Mouse (Mus musculus) heart, embryonic 12.5 days (tissue): ENCODE measurements at regions not wholly inside any gene's neighbourhood (a gene's known extent, or its start where the extent isn't known, plus 50 kb on each side); places are given as distances from the start of the nearest gene placed in this dataset.
A peak's percentile ranks its signal among the peaks of the same experiment; 100 is the strongest.

Experiments used
- ATAC-seq: fragments of 200-750 bp; cut with Nextera tagmentation; 2 replicates; pipeline ENCODE4 v1.8.0; 2017; ENCODE audit warnings: moderate TSS enrichment, moderate library complexity; ENCODE audit not compliant: insufficient number of reproducible peaks, low FRiP score
- H3K27ac ChIP-seq: fragments of 300-500 bp; sonication (generic); 2 replicates; pipeline ENCODE4 v1.5.1; 2016; ENCODE audit warnings: mild to moderate bottlenecking, moderate library complexity; ENCODE audit not compliant: poor library complexity, severe bottlenecking
- H3K27me3 ChIP-seq: fragments of 300-500 bp; sonication (generic); replicated peaks from 2 replicates; pipeline ENCODE4 v1.6.1; 2016; ENCODE audit warnings: mild to moderate bottlenecking, moderate library complexity
- H3K36me3 ChIP-seq: fragments of 300-500 bp; sonication (generic); 2 replicates; pipeline ENCODE4 v1.6.1; 2016; ENCODE audit warnings: mild to moderate bottlenecking, moderate library complexity
- H3K4me1 ChIP-seq: fragments of 300-500 bp; sonication (generic); replicated peaks from 2 replicates; pipeline ENCODE4 v1.6.1; 2016; ENCODE audit warnings: mild to moderate bottlenecking
- H3K4me2 ChIP-seq: fragments of 300-500 bp; sonication (generic); 2 replicates; pipeline ENCODE4 v1.6.1; 2016; ENCODE audit warnings: mild to moderate bottlenecking, moderate library complexity
- H3K4me3 ChIP-seq: fragments of 300-500 bp; sonication (generic); 2 replicates; pipeline ENCODE4 v1.5.1; 2016; ENCODE audit warnings: mild to moderate bottlenecking
- H3K9ac ChIP-seq: fragments of 300-500 bp; sonication (generic); 2 replicates; pipeline ENCODE4 v1.6.1; 2016; ENCODE audit warnings: mild to moderate bottlenecking, moderate library complexity
- H3K9me3 ChIP-seq: fragments of 300-500 bp; sonication (generic); replicated peaks from 2 replicates; pipeline ENCODE4 v1.6.1; 2016; ENCODE audit warnings: mild to moderate bottlenecking, moderate library complexity
- WGBS: fragments of 180-500 bp; shearing (Covaris S2); methylation state at CpG from one replicate; pipeline ENCODE4 v1.1.7; 2016; 5-methylcytosine and 5-hydroxymethylcytosine counted together

DNA sequence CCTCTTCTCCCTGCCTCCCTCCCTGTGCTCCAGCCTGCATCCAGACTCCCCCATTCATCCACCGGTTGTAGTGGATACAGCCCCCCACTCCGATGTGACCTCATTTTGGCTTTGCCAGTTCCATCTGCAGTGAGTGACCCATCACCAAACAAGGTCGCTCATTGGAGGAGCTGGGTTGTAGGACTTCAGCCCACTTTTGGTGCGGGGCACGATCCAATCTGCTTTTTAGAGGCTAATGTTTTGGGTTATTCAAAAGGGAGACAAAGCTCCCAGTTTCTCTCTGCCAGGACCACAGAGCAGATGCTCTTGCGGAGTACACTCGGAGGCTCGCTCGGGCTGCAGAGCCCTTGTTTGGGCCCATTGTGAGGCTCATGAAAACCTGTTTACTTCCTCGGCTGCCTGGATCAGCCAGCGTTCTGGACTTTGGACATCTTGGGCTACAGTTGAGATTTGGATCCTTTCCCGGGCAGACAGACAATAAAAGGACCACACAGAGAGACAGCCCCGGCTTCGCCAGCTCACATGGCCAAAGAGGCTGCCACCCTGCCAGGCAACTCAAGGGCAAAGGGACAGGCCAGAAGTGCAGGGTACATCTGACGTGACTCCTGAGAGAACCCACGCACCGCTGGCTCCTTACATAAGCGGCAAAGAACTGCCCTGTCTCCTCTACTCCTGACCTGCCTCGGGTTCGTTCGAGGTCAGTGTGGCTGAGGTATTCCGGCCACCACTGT is 86.3 kb upstream of the Spaca7 start:
- no peak for ATAC-seq
- Histone ChIP-seq H3K4me3 (no peak overlapping the region), H3K36me3 (no peaks in the 10 kb centered on the region), H3K4me1 (0 out of 2 replicates have a peak, but pooled peaks cover under 1% of the 10 kb centered on the region), H3K4me2 (no peak overlapping the region), H3K27me3 (peaks cover 69% of the 10 kb centered on the region), H3K27ac (no peak overlapping the region), H3K9ac (no peak overlapping the region), H3K9me3 (no peaks in the 10 kb centered on the region)
- 73% methylated on average over 22 of the region's 22 CpGs for WGBS

DNA sequence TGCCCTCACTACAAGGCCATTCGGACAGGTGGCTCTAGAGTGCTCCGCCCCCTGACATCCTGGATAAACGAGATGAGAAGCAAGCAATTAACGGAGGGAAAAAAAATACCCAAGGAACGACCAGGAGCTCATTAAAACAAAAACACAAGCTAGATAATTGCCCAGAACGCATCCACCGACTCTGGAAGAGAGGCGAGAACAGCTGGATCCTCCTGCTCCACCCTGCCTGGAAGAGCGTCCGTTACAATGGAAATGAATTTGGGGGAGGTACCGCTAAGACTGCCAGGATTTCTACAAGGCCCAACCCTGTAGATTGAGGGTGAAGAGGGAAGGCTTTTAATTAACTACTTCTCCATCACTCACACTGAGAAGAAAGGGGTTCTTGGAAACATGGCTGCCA is 85.6 kb upstream of the Spaca7 start:
- H3K9ac ChIP-seq: no peak overlapping the region
- 45% methylated on average over 11 of the region's 11 CpGs for WGBS
- H3K4me2 ChIP-seq: no peak overlapping the region
- H3K4me3 ChIP-seq: no peak overlapping the region
- H3K36me3 ChIP-seq: no peaks in the 10 kb centered on the region
- peaks cover 64% of the 10 kb centered on the region for H3K27me3 ChIP-seq
- H3K27ac ChIP-seq: no peak overlapping the region
- H3K9me3 ChIP-seq: no peaks in the 10 kb centered on the region
- ATAC-seq: no peak
- H3K4me1 ChIP-seq: 0 out of 2 replicates have a peak, but pooled peaks cover 3% of the 10 kb centered on the region

DNA sequence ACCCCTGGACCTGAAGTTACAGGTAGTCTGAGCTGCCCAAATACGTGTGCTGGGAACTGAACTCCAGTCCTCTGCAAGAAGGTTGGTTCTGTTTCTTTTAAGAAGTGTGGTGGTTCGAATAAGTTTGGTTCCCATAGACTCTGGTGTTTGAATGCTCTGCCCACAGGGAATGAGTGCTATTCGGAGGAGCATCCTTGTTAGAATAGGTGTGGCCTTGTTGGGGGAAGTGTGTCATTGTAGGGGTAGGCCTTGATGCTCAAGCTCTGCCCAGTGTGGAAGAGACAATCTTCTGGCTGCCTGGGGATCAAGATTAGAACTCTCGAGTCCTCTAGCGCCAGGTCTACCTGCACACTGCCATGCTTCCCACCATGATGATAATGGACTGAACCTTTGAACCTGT is 83.6 kb upstream of the Spaca7 start:
- H3K27me3 ChIP-seq: peaks cover 62% of the 10 kb centered on the region
- 75% methylated on average over 5 of the region's 5 CpGs for WGBS
- no peak for ATAC-seq

DNA sequence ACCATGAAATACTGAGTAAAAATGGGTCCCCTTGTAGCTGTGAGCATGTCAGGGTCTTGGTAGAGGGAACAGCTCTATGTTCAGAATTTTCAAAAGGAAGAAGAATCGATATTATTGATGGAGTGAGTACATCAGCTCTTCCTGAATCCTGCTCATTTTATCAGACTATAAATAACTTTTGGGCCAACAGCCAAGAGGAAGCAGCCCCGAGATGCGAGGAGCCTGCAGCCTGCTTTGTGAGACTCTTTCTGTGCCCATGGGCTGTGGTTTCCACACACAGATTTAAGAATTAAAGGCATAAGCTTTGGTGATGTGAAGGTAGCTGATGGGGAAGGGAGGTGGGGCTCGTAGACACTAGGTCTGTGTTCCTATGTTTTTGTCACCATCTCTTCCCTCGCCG is 81.4 kb upstream of the Spaca7 start:
- ATAC-seq: no peak
- Histone ChIP-seq H3K27ac (no peak overlapping the region), H3K4me3 (no peak overlapping the region), H3K27me3 (peaks cover 60% of the 10 kb centered on the region), H3K36me3 (no peaks in the 10 kb centered on the region), H3K4me2 (no peak overlapping the region), H3K4me1 (0 out of 2 replicates have a peak, but pooled peaks cover 3% of the 10 kb centered on the region), H3K9ac (no peak overlapping the region), H3K9me3 (no peaks in the 10 kb centered on the region)
- 56% methylated on average over 6 of the region's 6 CpGs for WGBS

More for the DNA sequence above, 83.6 kb upstream of the Spaca7 start:
- no peak overlapping the region for H3K9ac ChIP-seq
- H3K9me3 ChIP-seq: no peaks in the 10 kb centered on the region
- no peak overlapping the region for H3K27ac ChIP-seq
- H3K4me1 ChIP-seq: 0 out of 2 replicates have a peak, but pooled peaks cover 3% of the 10 kb centered on the region
- H3K4me3 ChIP-seq: no peak overlapping the region
- H3K36me3 ChIP-seq: no peaks in the 10 kb centered on the region
- H3K4me2 ChIP-seq: no peak overlapping the region

DNA sequence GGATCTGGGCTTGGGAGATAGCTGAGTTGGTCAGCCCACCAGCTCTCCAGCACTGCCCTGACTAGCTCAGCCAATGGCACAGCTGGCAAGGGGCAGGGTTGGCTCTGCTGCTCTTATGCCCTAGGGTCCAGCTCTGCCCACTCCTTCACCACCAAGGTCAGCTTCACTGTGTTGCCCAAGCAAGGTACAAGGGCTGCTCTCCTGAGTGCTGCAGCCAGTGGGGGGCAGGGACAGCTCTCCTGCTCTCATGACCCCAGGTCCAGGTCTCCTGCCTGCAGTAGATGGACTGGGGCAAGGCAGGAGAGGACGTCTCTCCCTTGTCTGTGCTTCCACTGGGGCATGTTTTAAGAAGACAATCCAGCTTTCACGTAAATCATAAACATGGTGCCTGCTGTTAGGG is 80.4 kb upstream of the Spaca7 start:
- no peak overlapping the region for H3K4me3 ChIP-seq
- H3K9me3 ChIP-seq: no peaks in the 10 kb centered on the region
- 68% methylated on average over 2 of the region's 2 CpGs for WGBS
- H3K9ac ChIP-seq: no peak overlapping the region
- H3K27me3 ChIP-seq: peaks cover 60% of the 10 kb centered on the region
- no peak overlapping the region for H3K27ac ChIP-seq
- H3K4me1 ChIP-seq: 0 out of 2 replicates have a peak, but pooled peaks cover 3% of the 10 kb centered on the region
- no peaks in the 10 kb centered on the region for H3K36me3 ChIP-seq
- H3K4me2 ChIP-seq: no peak overlapping the region
- no peak for ATAC-seq

DNA sequence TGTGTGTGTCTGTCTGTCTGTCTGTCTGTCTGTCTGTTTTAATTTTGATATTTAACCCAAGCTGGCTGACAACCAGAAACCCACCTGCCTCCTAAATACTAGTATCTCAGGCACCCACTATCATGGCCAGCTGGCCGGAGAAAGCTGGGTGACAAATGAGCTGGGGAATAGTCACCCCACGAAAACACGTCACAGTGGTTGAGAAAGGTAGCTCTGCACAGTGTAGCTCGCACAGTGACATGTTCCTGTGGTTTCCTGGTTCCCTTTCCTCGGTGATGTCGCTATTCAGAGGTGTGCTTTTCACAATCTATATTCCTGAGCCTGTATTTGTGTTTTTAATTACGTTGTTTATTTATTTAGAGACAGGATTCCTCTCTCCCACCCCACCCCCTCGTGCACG is 78.3 kb upstream of the Spaca7 start:
- no peak overlapping the region for H3K4me2 ChIP-seq
- 59% methylated on average over 9 of the region's 9 CpGs for WGBS
- H3K9ac ChIP-seq: no peak overlapping the region
- no peaks in the 10 kb centered on the region for H3K9me3 ChIP-seq
- ATAC-seq: no peak
- no peaks in the 10 kb centered on the region for H3K36me3 ChIP-seq
- no peak overlapping the region for H3K27ac ChIP-seq
- no peak overlapping the region for H3K4me3 ChIP-seq
- peaks cover 67% of the 10 kb centered on the region for H3K27me3 ChIP-seq
- H3K4me1 ChIP-seq: 0 out of 2 replicates have a peak, but pooled peaks cover 3% of the 10 kb centered on the region

DNA sequence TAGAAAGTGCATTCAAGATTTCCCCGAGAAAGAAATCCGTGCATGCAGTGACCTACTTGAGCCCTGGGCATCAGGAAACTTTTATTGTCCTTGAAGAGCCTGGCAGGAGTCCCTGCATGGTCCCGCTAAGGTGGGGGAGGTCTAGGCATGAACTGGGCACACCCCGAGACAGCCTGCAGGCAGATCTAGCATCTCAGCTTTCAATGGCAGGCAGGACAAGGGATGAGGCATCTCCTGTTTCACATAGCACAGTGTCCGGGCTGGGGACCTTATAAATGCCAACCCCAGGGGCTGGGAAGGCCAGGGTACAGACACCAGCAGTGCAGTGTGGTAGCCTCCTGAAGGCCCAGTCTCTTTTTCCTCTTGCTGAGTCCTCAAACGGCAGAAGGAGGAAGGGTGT is 75.4 kb upstream of the Spaca7 start:
- no peaks in the 10 kb centered on the region for H3K4me1 ChIP-seq
- no peak overlapping the region for H3K4me3 ChIP-seq
- ATAC-seq: no peak
- H3K27me3 ChIP-seq: peaks cover 88% of the 10 kb centered on the region
- H3K9me3 ChIP-seq: no peaks in the 10 kb centered on the region
- H3K4me2 ChIP-seq: no peak overlapping the region
- no peaks in the 10 kb centered on the region for H3K36me3 ChIP-seq
- whole genome bisulfite sequencing: 13% methylated on average over 6 of the region's 6 CpGs
- no peak overlapping the region for H3K9ac ChIP-seq
- no peak overlapping the region for H3K27ac ChIP-seq

DNA sequence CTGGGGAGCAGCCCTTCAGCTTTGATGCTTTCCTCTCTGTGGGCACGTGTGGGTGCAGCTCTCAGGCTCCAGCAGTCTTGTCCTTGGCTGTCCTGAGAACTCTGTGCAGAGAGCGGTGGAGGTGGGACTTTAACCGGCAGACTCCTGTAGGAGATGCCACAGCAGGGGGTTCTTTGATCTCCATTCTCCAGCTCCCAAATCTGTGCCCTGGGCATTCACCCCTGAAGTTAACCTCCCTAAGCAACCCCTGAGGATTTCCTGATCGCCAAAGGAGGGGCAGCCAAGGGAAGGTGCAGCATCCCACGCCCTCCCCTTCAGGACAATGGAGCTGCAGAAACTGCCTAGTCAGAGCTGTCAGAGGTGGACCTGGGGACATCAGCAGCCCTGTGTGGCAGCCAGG is 73.2 kb upstream of the Spaca7 start:
- H3K9me3 ChIP-seq: no peaks in the 10 kb centered on the region
- H3K4me2 ChIP-seq: no peak overlapping the region
- no peak overlapping the region for H3K4me3 ChIP-seq
- no peaks in the 10 kb centered on the region for H3K36me3 ChIP-seq
- 7% methylated on average over 5 of the region's 5 CpGs for WGBS
- H3K9ac ChIP-seq: no peak overlapping the region
- no peak for ATAC-seq
- no peak overlapping the region for H3K27ac ChIP-seq
- H3K27me3 ChIP-seq: peaks cover 88% of the 10 kb centered on the region
- peaks cover 3% of the 10 kb centered on the region for H3K4me1 ChIP-seq

DNA sequence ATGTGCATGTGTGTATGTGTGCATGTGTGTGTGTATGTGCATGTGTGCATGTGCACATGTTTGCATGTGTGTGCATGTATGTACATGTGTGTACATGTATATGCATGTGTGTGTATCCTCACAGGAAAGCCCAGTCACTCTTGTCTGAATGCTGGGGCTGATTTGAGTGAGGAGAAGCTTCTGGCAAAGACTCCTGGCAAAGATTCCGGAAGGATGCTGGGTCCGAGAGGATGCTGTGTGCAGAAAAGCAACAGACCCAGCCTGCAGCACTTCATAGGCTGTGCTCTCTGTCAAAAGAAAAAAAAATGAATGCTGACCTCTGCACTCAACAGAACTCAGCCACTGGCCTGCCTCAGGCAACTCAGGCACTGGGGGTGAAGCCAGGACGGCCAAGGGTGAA is 72.5 kb upstream of the Spaca7 start:
- 53% methylated on average over 3 of the region's 3 CpGs for WGBS
- no peak overlapping the region for H3K27ac ChIP-seq
- peaks cover 3% of the 10 kb centered on the region for H3K4me1 ChIP-seq
- H3K4me3 ChIP-seq: no peak overlapping the region
- ATAC-seq: no peak
- peaks cover 89% of the 10 kb centered on the region for H3K27me3 ChIP-seq
- no peak overlapping the region for H3K9ac ChIP-seq
- H3K9me3 ChIP-seq: no peaks in the 10 kb centered on the region
- H3K36me3 ChIP-seq: no peaks in the 10 kb centered on the region
- no peak overlapping the region for H3K4me2 ChIP-seq

DNA sequence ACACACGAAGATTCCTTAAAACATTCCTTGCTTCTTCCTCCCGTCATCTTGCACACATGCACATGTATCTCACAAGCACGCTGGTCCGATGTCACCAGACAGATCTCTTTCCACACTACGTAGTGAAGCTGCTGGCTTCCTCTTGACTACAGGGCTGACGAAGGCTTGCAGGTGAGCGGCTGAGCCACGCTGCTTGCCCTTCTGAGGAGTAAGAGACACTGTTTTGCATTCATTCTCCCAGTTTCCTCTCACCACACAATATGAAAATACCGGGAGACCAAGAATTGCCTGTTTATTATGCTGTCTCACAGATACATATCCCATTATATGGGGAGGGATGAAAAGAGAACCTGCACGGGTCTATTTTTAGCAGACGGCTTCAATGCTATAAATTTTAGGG is 71.0 kb upstream of the Spaca7 start:
- no peak overlapping the region for H3K27ac ChIP-seq
- H3K4me1 ChIP-seq: peaks cover 3% of the 10 kb centered on the region
- H3K9me3 ChIP-seq: no peaks in the 10 kb centered on the region
- 3% methylated on average over 11 of the region's 11 CpGs for WGBS
- peak overlapping the region; percentile 63 for H3K4me2 ChIP-seq
- no peak for ATAC-seq
- H3K9ac ChIP-seq: no peak overlapping the region
- H3K4me3 ChIP-seq: peak overlapping the region; percentile 33
- H3K36me3 ChIP-seq: no peaks in the 10 kb centered on the region
- peaks cover 91% of the 10 kb centered on the region for H3K27me3 ChIP-seq

DNA sequence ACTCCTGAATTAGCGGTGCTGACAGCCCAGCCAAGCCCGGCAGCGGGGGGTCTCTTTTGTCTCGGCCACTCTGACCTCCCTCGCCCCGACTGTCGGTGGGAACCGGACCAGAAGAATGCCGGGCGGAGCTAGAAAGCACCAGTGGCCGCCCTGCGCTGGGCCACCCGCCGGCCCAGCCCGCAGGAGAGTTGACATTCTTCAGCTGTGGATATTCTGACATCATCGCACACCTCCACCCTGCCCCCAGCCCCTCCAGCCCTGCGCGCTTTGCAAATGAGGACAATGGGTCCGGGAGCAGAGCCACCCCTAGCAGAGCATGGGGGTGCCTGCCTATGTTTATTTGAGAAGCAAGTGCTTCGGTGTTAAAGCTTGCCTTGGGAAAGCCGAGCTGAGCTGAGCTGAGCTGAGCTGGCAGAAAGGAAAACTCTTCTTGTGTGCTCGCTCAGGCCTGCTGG is 70.5 kb upstream of the Spaca7 start:
- H3K9ac ChIP-seq: no peak overlapping the region
- under 1% methylated on average over 20 of the region's 22 CpGs for WGBS
- H3K4me2 ChIP-seq: peak overlapping the region; percentile 63
- H3K27me3 ChIP-seq: peaks cover 91% of the 10 kb centered on the region
- H3K36me3 ChIP-seq: no peaks in the 10 kb centered on the region
- ATAC-seq: no peak
- peak overlapping the region; percentile 33 for H3K4me3 ChIP-seq
- H3K4me1 ChIP-seq: peaks cover 3% of the 10 kb centered on the region
- no peaks in the 10 kb centered on the region for H3K9me3 ChIP-seq
- H3K27ac ChIP-seq: no peak overlapping the region

DNA sequence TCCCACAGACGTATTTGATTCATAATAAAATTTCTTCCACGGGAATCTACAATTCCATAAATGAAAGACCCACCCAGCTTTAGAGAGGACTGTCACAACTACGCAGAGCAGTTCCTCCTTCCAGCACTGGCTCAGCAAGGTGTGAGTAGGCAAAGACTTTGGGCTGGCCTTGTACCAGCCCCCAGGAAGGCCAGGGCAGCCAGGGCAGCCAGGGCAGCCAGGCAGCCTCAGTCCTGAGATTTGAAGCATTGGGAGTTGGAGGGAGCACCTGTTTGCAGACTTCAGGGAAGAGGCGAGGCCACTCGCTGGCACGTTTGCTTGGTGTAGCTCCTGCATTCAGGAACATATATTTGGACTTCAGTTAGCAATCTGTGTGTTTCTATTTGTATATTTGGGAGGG is 70.0 kb upstream of the Spaca7 start:
- 9% methylated on average over 6 of the region's 6 CpGs for WGBS
- ATAC-seq: no peak
- Histone ChIP-seq H3K9ac (0 out of 2 replicates have a peak overlapping the region, but pooled peaks have one; percentile 44), H3K9me3 (no peaks in the 10 kb centered on the region), H3K27ac (no peak overlapping the region), H3K36me3 (no peaks in the 10 kb centered on the region), H3K27me3 (peaks cover 86% of the 10 kb centered on the region), H3K4me1 (peaks cover 3% of the 10 kb centered on the region), H3K4me2 (peak overlapping the region; percentile 63), H3K4me3 (peak overlapping the region; percentile 33; the same call in 1 of the 2 replicates)
